Mouse (Mus musculus): Measurements from ENCODE around the gene Akap2.

DNA sequence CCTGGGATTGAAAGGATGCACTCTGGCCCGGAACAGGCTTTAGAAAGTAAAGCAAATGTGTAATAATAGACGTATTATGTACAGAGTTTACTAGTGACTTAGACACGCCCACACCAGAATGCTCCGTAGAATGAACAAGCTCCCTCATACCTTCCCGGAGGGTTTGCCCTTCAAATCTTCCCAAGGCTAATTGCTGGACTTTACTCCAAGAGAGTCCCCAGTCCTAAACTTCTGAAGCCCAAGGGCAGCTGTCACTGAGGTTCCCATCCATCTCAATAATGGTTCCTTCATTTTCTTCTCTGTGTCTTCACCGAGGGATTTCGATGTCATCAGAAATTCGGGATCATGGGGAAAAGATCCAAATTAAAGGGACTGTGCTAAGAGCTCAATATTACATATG is 172.3 kb downstream of the Akap2 start:
- no peak for TF ChIP-seq CEBPB (IDR thresholded peaks at IDR 0.05; ENCODE audit: insufficient read depth, poor library complexity, severe bottlenecking)
- no peak for TF ChIP-seq REST (IDR thresholded peaks at IDR 0.05; ENCODE audit: insufficient read depth, insufficient read length)
- TF ChIP-seq TCF12 (IDR thresholded peaks at IDR 0.05; ENCODE audit: insufficient read depth, poor library complexity, severe bottlenecking) = no peak
- no peak for TF ChIP-seq USF1 (IDR thresholded peaks at IDR 0.05; ENCODE audit: low read depth)
- no peak for TF ChIP-seq POLR2A (IDR thresholded peaks at IDR 0.05; ENCODE audit: insufficient read length, low read depth)
- no peak for TF ChIP-seq MAX (IDR thresholded peaks at IDR 0.05; ENCODE audit: low read depth)
- TF ChIP-seq POLR2AphosphoS2 (IDR thresholded peaks at IDR 0.05; ENCODE audit: insufficient read length, low read depth) = no peak
- TF ChIP-seq MYOG (IDR thresholded peaks at IDR 0.05; ENCODE audit: control insufficient read depth in 1 of 3, insufficient read depth in 1 of 3, insufficient read length in 2 of 3, low read depth in 2 of 3) = no peak
- TF ChIP-seq E2F4 (IDR thresholded peaks at IDR 0.05; ENCODE audit: insufficient read depth) = no peak
- no peak for TF ChIP-seq MYOD1 (IDR thresholded peaks at IDR 0.05; ENCODE audit: control insufficient read depth in 1 of 3, insufficient read length in 2 of 3, low read depth in 2 of 3)
- TF ChIP-seq TCF3 (IDR thresholded peaks at IDR 0.05; ENCODE audit: insufficient read length, low read depth) = no peak
- TF ChIP-seq SRF (IDR thresholded peaks at IDR 0.05; ENCODE audit: control insufficient read depth, insufficient read length, low read depth) = no peak
